Mouse (Mus musculus): ENCODE results near the gene Hist1h2af. TPM values are rescaled to one million over a fixed set of nuclear protein-coding genes. Genes with fewer than 3 reads are reported as not detected.

Hist1h2af gene
- polyA plus RNA-seq, 1 experiment from 2014 or later = 5.1 TPM

DNA sequence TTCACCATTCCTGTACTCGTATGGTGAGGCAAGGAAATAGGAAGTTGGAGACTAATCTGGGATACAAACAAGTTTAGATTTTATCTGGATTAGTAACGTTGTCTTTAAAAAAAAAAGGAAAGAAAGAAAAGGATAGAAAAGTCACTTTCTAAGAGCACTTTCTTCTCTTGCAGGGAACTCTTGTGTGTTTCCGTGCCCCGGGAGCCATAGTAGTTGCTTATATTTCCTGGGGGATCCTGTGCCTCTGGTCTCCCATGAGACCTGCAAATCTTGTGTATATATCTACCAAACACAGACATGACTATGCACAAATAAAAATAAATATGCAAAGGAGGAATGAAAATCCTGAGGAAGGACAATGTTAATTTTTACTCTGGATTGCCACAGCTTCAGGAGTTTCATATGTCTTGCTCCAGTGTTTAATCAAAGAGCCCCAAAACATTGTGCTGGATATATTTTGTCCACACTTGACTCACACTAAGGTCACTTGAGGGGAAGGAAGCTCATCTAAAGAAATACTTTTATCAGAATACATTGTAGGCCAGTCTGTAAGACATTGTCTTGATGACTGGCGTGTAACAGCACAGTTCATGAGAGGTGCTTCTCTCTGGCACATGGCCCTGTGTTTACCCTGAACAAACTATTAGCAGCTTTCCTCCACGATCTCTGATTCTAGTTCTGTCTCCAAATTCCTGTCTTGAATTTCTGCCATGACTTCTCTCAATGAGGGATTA is 43.4 kb downstream of the Hist1h2af start:
- DNase-seq (ENCODE audit: low spot score) = peak; percentile 47
- Histone ChIP-seq H3K4me3 (ENCODE audit: low read depth, low read length) (peak overlapping the region; percentile 45), H3K9me3 (ENCODE audit: control insufficient read depth, low read length) (no peaks in the 10 kb centered on the region), H3K9ac (ENCODE audit: low read length) (peak overlapping the region; percentile 85), H3K27ac (replicated peaks; ENCODE audit: low read depth, low read length) (peak overlapping the region; percentile 94), H3K4me1 (ENCODE audit: control insufficient read depth, insufficient read depth, low read length) (peaks cover 7% of the 10 kb centered on the region; the same call in 1 of the 2 replicates), H3K27me3 (ENCODE audit: control insufficient read depth, insufficient read depth, low read length) (no peaks in the 10 kb centered on the region), H3K4me2 (ENCODE audit: low read depth, severe bottlenecking) (peak overlapping the region; percentile 69), H3K36me3 (ENCODE audit: control insufficient read depth, insufficient read depth, low read length) (no peaks in the 10 kb centered on the region)
- ATAC-seq (ENCODE audit: insufficient number of reproducible peaks, low FRiP score, low TSS enrichment, low read depth) = no peak
- 59% methylated on average over 6 of the region's 6 CpGs for WGBS

- ATAC-seq (ENCODE audit: insufficient number of reproducible peaks, low FRiP score, low TSS enrichment, low read depth) (no peak), DNase-seq (ENCODE audit: low spot score) (no peak)
- WGBS = 97% methylated on average over 1 of the region's 1 CpGs
- H3K27me3 ChIP-seq (ENCODE audit: control insufficient read depth, insufficient read depth, low read length) = no peaks in the 10 kb centered on the region
- H3K36me3 ChIP-seq (ENCODE audit: control insufficient read depth, insufficient read depth, low read length) = no peaks in the 10 kb centered on the region
- no peak overlapping the region for H3K4me3 ChIP-seq (ENCODE audit: low read depth, low read length)
- H3K4me2 ChIP-seq (ENCODE audit: low read depth, severe bottlenecking) = no peak overlapping the region
- H3K27ac ChIP-seq (replicated peaks; ENCODE audit: low read depth, low read length) = no peak overlapping the region
- H3K4me1 ChIP-seq (ENCODE audit: control insufficient read depth, insufficient read depth, low read length) = peaks cover 10% of the 10 kb centered on the region
- no peak overlapping the region for H3K9ac ChIP-seq (ENCODE audit: low read length)
- H3K9me3 ChIP-seq (ENCODE audit: control insufficient read depth, low read length) = no peaks in the 10 kb centered on the region
Observed at GRCm38 (mm10) chr13:23577835-23578234, 44.1 kb downstream of the Hist1h2af start.

DNA sequence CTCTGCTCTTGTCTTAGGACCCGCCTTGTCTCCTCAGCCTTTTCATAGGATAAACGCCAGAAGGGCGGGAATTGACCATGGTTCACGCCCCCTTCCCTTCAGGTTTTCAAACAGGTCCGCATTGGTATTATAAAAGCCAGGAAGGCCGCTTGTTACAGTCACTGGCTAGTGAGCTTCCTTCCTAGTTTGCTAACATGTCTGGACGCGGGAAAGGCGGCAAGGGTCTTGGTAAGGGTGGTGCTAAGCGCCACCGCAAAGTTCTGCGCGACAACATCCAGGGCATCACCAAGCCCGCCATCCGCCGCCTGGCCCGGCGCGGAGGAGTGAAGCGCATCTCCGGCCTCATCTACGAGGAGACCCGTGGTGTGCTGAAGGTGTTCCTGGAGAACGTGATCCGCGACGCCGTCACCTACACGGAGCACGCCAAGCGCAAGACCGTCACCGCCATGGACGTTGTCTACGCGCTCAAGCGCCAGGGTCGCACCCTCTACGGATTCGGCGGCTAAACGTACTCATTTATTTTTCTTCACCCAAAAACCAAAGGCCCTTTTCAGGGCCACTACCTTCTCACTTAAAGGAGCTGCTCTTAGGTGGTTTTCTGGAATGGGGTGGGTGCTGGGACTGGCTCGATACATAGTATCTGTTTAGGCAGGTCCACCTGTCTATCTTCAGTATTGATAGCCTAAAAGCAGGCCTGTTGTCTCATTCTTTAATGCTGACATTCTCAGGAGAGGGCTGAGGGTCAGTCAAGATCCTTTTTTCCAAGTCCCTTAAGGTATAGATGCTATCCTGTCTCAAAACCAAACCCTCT is 47.9 kb downstream of the Hist1h2af start, which contains the start of gene Hist1h4d:
TSS of gene Hist1h4d (plus strand) at position 191 of the 811 bp plus-strand sequence.
- peak within 1 kb of the TSS; percentile 82 for H3K4me2 ChIP-seq (ENCODE audit: low read depth, severe bottlenecking)
- no peaks in the 10 kb centered on the region for H3K9me3 ChIP-seq (ENCODE audit: control insufficient read depth, low read length)
- H3K4me3 ChIP-seq (ENCODE audit: low read depth, low read length) = peak within 1 kb of the TSS; percentile 54
- no peaks in the 10 kb centered on the region for H3K27me3 ChIP-seq (ENCODE audit: control insufficient read depth, insufficient read depth, low read length)
- 0% methylated on average over 41 of the region's 43 CpGs for WGBS
- DNase-seq (ENCODE audit: low spot score) (peak; percentile 99), ATAC-seq (ENCODE audit: insufficient number of reproducible peaks, low FRiP score, low TSS enrichment, low read depth) (peak; percentile 89)
- peaks cover 11% of the 10 kb centered on the region for H3K4me1 ChIP-seq (ENCODE audit: control insufficient read depth, insufficient read depth, low read length)
- H3K36me3 ChIP-seq (ENCODE audit: control insufficient read depth, insufficient read depth, low read length) = no peaks in the 10 kb centered on the region
- H3K9ac ChIP-seq (ENCODE audit: low read length) = peak within 1 kb of the TSS; percentile 83
- H3K27ac ChIP-seq (replicated peaks; ENCODE audit: low read depth, low read length) = peak within 1 kb of the TSS; percentile 98

- WGBS = 4% methylated on average over 6 of the region's 6 CpGs
- H3K9ac ChIP-seq (ENCODE audit: low read length) = peak overlapping the region; percentile 83
- ATAC-seq (ENCODE audit: insufficient number of reproducible peaks, low FRiP score, low TSS enrichment, low read depth) (no peak), DNase-seq (ENCODE audit: low spot score) (peak; percentile 58)
- no peaks in the 10 kb centered on the region for H3K27me3 ChIP-seq (ENCODE audit: control insufficient read depth, insufficient read depth, low read length)
- peak overlapping the region; percentile 82 for H3K4me2 ChIP-seq (ENCODE audit: low read depth, severe bottlenecking)
- H3K4me1 ChIP-seq (ENCODE audit: control insufficient read depth, insufficient read depth, low read length) = peaks cover 9% of the 10 kb centered on the region; the same call in 1 of the 2 replicates
- H3K9me3 ChIP-seq (ENCODE audit: control insufficient read depth, low read length) = no peaks in the 10 kb centered on the region
- no peaks in the 10 kb centered on the region for H3K36me3 ChIP-seq (ENCODE audit: control insufficient read depth, insufficient read depth, low read length)
- H3K4me3 ChIP-seq (ENCODE audit: low read depth, low read length) = peak overlapping the region; percentile 54
- H3K27ac ChIP-seq (replicated peaks; ENCODE audit: low read depth, low read length) = peak overlapping the region; percentile 98
Observed at GRCm38 (mm10) chr13:23582219-23583056, 48.7 kb downstream of the Hist1h2af start.

GRCm38 (mm10) chr13:23583387-23584068 is 49.8 kb downstream of the Hist1h2af start:
- ATAC-seq (ENCODE audit: insufficient number of reproducible peaks, low FRiP score, low TSS enrichment, low read depth) (no peak), DNase-seq (ENCODE audit: low spot score) (peak; percentile 32)
- H3K27ac ChIP-seq (replicated peaks; ENCODE audit: low read depth, low read length) = peak overlapping the region; percentile 98
- no peaks in the 10 kb centered on the region for H3K27me3 ChIP-seq (ENCODE audit: control insufficient read depth, insufficient read depth, low read length)
- no peak overlapping the region for H3K4me3 ChIP-seq (ENCODE audit: low read depth, low read length)
- peaks cover 9% of the 10 kb centered on the region; the same call in 1 of the 2 replicates for H3K4me1 ChIP-seq (ENCODE audit: control insufficient read depth, insufficient read depth, low read length)
- H3K9ac ChIP-seq (ENCODE audit: low read length) = peak overlapping the region; percentile 17; the same call in 1 of the 2 replicates
- no peaks in the 10 kb centered on the region for H3K36me3 ChIP-seq (ENCODE audit: control insufficient read depth, insufficient read depth, low read length)
- no peaks in the 10 kb centered on the region for H3K9me3 ChIP-seq (ENCODE audit: control insufficient read depth, low read length)
- no peak overlapping the region for H3K4me2 ChIP-seq (ENCODE audit: low read depth, severe bottlenecking)

Small RNAs within 50 kb of the gene (microRNA-seq; reads per million reads assigned to microRNA genes)
- not detected for gene Gm44297
- gene Gm44359 = not detected
- gene Gm44394 = not detected
- gene n-TStga1 = 0.92 reads per million

Other genes starting within 250 kb of the Hist1h2af start
- gene Zfp322a, start 164.7 kb upstream of the Hist1h2af start, polyA plus RNA-seq (2014; fragmentation: Nextera tagmentation; extraction: Ambion mirVana) = 71.9 and 76.4 TPM in 2 replicates
- 16.3 and 17.4 TPM in 2 replicates for gene Abt1, start 110.0 kb upstream of the Hist1h2af start, polyA plus RNA-seq (2014; fragmentation: Nextera tagmentation; extraction: Ambion mirVana)
- gene Btn1a1, start 68.0 kb upstream of the Hist1h2af start, polyA plus RNA-seq (2014; fragmentation: Nextera tagmentation; extraction: Ambion mirVana) = not detected in 2 replicates
- gene Btn2a2, start 45.0 kb upstream of the Hist1h2af start, polyA plus RNA-seq (2014; fragmentation: Nextera tagmentation; extraction: Ambion mirVana) = 1.3 and 2.2 TPM in 2 replicates
- gene Hist1h4h, start 2.9 kb upstream of the Hist1h2af start, polyA plus RNA-seq (2014; fragmentation: Nextera tagmentation; extraction: Ambion mirVana) = 4.0 and 5.6 TPM in 2 replicates
- 7.0 and 9.4 TPM in 2 replicates for gene Hist1h3g, start 1.5 kb downstream of the Hist1h2af start, polyA plus RNA-seq (2014; fragmentation: Nextera tagmentation; extraction: Ambion mirVana)
- 0.79 and 1.0 TPM in 2 replicates for gene Hist1h2bh, start 9.5 kb downstream of the Hist1h2af start, polyA plus RNA-seq (2014; fragmentation: Nextera tagmentation; extraction: Ambion mirVana)
- gene Hist1h3f, start 10.1 kb downstream of the Hist1h2af start, polyA plus RNA-seq (2014; fragmentation: Nextera tagmentation; extraction: Ambion mirVana) = 1.4 and 2.0 TPM in 2 replicates
- 0.67 and 2.3 TPM in 2 replicates for gene Hist1h4f, start 17.7 kb downstream of the Hist1h2af start, polyA plus RNA-seq (2014; fragmentation: Nextera tagmentation; extraction: Ambion mirVana)
- gene Hist1h1d, start 19.4 kb downstream of the Hist1h2af start, polyA plus RNA-seq (2014; fragmentation: Nextera tagmentation; extraction: Ambion mirVana) = 0.54 and 0.56 TPM in 2 replicates
- 9.6 and 9.8 TPM in 2 replicates for gene Hist1h3e, start 28.5 kb downstream of the Hist1h2af start, polyA plus RNA-seq (2014; fragmentation: Nextera tagmentation; extraction: Ambion mirVana)
- 98.4 and 102 TPM in 2 replicates for gene Hist1h2ae, start 37.3 kb downstream of the Hist1h2af start, polyA plus RNA-seq (2014; fragmentation: Nextera tagmentation; extraction: Ambion mirVana)
- gene Hist1h2bg, start 37.5 kb downstream of the Hist1h2af start, polyA plus RNA-seq (2014; fragmentation: Nextera tagmentation; extraction: Ambion mirVana) = 8.2 and 10.0 TPM in 2 replicates
- 4.5 and 5.4 TPM in 2 replicates for gene Hist1h2bf, start 40.3 kb downstream of the Hist1h2af start, polyA plus RNA-seq (2014; fragmentation: Nextera tagmentation; extraction: Ambion mirVana)
- 2.2 and 3.1 TPM in 2 replicates for gene Hist1h2ad, start 40.5 kb downstream of the Hist1h2af start, polyA plus RNA-seq (2014; fragmentation: Nextera tagmentation; extraction: Ambion mirVana)
- 12.6 and 13.2 TPM in 2 replicates for gene Hist1h3d, start 41.9 kb downstream of the Hist1h2af start, polyA plus RNA-seq (2014; fragmentation: Nextera tagmentation; extraction: Ambion mirVana)
- gene Hist1h4d, start 47.7 kb downstream of the Hist1h2af start, polyA plus RNA-seq (2014; fragmentation: Nextera tagmentation; extraction: Ambion mirVana) = 133 and 134 TPM in 2 replicates
- gene Hist1h2be, start 87.2 kb downstream of the Hist1h2af start, polyA plus RNA-seq (2014; fragmentation: Nextera tagmentation; extraction: Ambion mirVana) = 3.1 and 3.9 TPM in 2 replicates
- 20.3 and 24.6 TPM in 2 replicates for gene Hist1h1e, start 88.7 kb downstream of the Hist1h2af start, polyA plus RNA-seq (2014; fragmentation: Nextera tagmentation; extraction: Ambion mirVana)
- gene Hist1h2ac, start 150.0 kb downstream of the Hist1h2af start, polyA plus RNA-seq (2014; fragmentation: Nextera tagmentation; extraction: Ambion mirVana) = 0.96 and 1.0 TPM in 2 replicates
- 19.9 and 21.1 TPM in 2 replicates for gene Hist1h2bc, start 150.3 kb downstream of the Hist1h2af start, polyA plus RNA-seq (2014; fragmentation: Nextera tagmentation; extraction: Ambion mirVana)
- gene Hist1h1t, start 161.9 kb downstream of the Hist1h2af start, polyA plus RNA-seq (2014; fragmentation: Nextera tagmentation; extraction: Ambion mirVana) = 0.28 TPM in 1 of 2 replicates, not detected in the other
- 6.6 and 7.9 TPM in 2 replicates for gene Hist1h4c, start 164.5 kb downstream of the Hist1h2af start, polyA plus RNA-seq (2014; fragmentation: Nextera tagmentation; extraction: Ambion mirVana)
- 2.1 and 3.7 TPM in 2 replicates for gene Hfe, start 176.9 kb downstream of the Hist1h2af start, polyA plus RNA-seq (2014; fragmentation: Nextera tagmentation; extraction: Ambion mirVana)
- 15.4 and 16.6 TPM in 2 replicates for gene Hist1h1c, start 204.9 kb downstream of the Hist1h2af start, polyA plus RNA-seq (2014; fragmentation: Nextera tagmentation; extraction: Ambion mirVana)
- gene Hist1h3c, start 211.7 kb downstream of the Hist1h2af start, polyA plus RNA-seq (2014; fragmentation: Nextera tagmentation; extraction: Ambion mirVana) = 13.3 and 14.0 TPM in 2 replicates
- gene Hist1h2bb, start 212.8 kb downstream of the Hist1h2af start, polyA plus RNA-seq (2014; fragmentation: Nextera tagmentation; extraction: Ambion mirVana) = 1.7 and 3.4 TPM in 2 replicates
- gene Hist1h2ab, start 217.2 kb downstream of the Hist1h2af start, polyA plus RNA-seq (2014; fragmentation: Nextera tagmentation; extraction: Ambion mirVana) = 63.8 and 65.5 TPM in 2 replicates
- gene Hist1h3b, start 218.4 kb downstream of the Hist1h2af start, polyA plus RNA-seq (2014; fragmentation: Nextera tagmentation; extraction: Ambion mirVana) = 7.5 and 12.0 TPM in 2 replicates
- gene Hist1h4b, start 223.1 kb downstream of the Hist1h2af start, polyA plus RNA-seq (2014; fragmentation: Nextera tagmentation; extraction: Ambion mirVana) = 6.3 and 7.9 TPM in 2 replicates
- gene Hist1h4a, start 227.3 kb downstream of the Hist1h2af start, polyA plus RNA-seq (2014; fragmentation: Nextera tagmentation; extraction: Ambion mirVana) = 0.35 and 0.78 TPM in 2 replicates
- gene Hist1h3a, start 228.5 kb downstream of the Hist1h2af start, polyA plus RNA-seq (2014; fragmentation: Nextera tagmentation; extraction: Ambion mirVana) = 5.1 and 5.4 TPM in 2 replicates
- gene Hist1h1a, start 229.8 kb downstream of the Hist1h2af start, polyA plus RNA-seq (2014; fragmentation: Nextera tagmentation; extraction: Ambion mirVana) = 2.8 and 4.1 TPM in 2 replicates
- 0.30 TPM in 1 of 2 replicates, not detected in the other for gene Trim38, start 236.0 kb downstream of the Hist1h2af start, polyA plus RNA-seq (2014; fragmentation: Nextera tagmentation; extraction: Ambion mirVana)